Mouse (Mus musculus): ENCODE data around the gene Dchs2.
A peak's percentile ranks its signal among the peaks of the same experiment; 100 is the strongest.
"Not testable (repeated sequence)": the region's sequence is repeated elsewhere in the genome, so short reads cannot be mapped to it uniquely, and the experiment has no call there.

Dchs2 gene

DNA sequence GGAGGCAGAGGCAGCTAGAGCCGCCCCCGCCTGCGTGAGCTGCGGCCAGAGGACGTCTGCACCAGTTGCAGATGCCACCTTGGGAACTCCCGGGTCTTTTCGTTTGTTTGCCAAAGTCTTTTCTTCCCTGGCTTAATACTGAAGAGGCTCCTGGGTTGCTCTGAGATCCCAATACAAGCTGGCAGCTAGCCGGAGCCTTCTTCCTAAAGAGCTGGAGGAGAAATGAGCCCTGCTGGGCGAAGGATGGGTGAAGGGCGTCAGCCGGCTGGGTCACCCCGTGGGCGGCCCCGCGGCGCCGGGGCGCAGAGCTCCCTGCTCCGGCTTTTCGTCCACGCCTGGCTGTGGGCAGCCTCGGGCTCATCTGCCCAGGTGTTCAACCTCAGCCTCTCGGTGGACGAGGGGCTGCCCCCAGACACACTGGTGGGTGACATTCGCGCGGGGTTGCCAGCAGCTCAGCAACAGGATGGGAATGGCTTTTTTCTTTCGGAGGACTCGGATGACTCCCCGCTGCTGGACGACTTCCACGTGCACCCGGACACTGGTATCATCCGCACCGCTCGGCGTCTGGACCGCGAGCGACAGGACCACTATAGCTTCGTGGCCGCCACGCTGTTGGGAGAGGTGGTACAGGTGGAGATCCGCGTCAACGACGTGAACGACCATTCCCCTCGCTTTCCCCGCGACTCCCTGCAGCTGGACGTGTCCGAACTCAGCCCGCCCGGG lies at the start of gene Dchs2:
Gene Dchs2 (plus strand): TSS at position 223 of the 723 bp plus-strand sequence.
- no peak for DNase-seq (ENCODE audit: low read depth)

DNA sequence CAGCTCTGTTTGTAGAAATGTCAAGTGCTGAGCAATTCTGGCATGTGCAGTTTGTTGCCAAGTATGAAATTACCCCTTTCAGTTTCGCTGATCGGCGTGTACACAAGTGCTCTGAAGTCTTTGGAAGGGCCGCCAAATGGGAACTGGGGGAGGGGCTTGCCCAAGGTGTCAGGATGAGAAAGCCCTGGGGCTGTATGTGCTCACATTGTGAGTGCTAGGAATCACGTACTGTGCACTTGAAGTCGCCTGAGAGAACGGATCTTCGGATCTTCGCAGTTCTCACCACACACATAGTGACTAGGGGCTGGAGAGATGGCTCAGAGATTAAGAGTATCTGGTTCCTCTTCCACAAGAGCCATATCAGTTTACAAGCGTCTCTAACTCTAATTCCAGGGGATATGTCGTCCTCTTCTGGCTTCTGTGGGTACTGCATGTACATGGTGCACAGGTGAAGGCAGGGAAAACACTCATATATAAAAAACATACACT lies 47.1 kb upstream of the Dchs2 start:
- peak; percentile 45 for DNase-seq (ENCODE audit: low read depth)

GRCm38 (mm10) chr3:83097586-83097985 lies 30.2 kb upstream of the Dchs2 start:
- DNase-seq (ENCODE audit: low read depth), result no peak

GRCm38 (mm10) chr3:83098546-83099034 lies 29.2 kb upstream of the Dchs2 start:
- no peak for DNase-seq (ENCODE audit: low read depth)

DNA sequence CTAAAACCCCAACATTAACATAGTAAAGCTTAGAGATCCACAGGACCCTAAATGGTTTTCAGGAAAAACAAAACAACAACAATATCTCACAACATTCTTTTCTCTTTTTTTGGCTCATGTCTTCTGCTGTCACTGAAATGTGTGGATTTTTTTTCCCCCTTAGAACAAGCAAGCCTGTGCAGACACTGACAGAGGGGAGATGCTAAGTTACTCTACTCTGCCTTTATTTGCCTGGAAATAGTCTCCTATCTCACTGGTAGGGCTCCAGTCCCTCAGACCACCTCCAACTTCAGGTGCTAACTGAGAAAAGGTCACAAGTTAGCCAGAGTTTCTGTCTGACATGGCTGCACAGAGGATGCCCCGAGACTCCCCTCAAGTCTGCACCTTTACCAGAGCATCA lies 28.6 kb upstream of the Dchs2 start:
- DNase-seq (ENCODE audit: low read depth), result no peak

GRCm38 (mm10) chr3:83099651-83100050 lies 28.1 kb upstream of the Dchs2 start:
- DNase-seq (ENCODE audit: low read depth), result no peak

DNA sequence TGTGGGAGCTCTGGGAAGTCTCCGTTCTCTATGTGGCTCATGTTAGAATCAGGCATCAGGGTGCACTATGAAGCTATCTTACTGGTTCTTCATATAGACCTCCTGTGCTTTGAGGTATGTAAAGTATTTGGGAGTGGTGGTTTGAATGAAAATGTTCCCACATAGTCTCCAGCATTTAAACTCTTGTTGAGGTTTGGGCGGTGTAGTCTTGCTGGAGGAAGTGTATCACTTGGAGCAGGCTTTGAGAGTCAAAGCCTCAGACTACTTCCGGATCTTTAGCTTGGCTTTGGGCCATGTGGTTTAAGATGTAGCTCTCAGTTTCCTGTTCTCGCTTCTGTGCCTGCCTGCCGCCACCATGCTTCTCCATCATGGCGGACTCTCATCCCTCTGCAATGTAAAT lies 25.5 kb upstream of the Dchs2 start:
- no peak for DNase-seq (ENCODE audit: low read depth)

- no peak for DNase-seq (ENCODE audit: low read depth)
These were observed 17.6 kb upstream of the Dchs2 start for GRCm38 (mm10) chr3:83110163-83110562.

DNA sequence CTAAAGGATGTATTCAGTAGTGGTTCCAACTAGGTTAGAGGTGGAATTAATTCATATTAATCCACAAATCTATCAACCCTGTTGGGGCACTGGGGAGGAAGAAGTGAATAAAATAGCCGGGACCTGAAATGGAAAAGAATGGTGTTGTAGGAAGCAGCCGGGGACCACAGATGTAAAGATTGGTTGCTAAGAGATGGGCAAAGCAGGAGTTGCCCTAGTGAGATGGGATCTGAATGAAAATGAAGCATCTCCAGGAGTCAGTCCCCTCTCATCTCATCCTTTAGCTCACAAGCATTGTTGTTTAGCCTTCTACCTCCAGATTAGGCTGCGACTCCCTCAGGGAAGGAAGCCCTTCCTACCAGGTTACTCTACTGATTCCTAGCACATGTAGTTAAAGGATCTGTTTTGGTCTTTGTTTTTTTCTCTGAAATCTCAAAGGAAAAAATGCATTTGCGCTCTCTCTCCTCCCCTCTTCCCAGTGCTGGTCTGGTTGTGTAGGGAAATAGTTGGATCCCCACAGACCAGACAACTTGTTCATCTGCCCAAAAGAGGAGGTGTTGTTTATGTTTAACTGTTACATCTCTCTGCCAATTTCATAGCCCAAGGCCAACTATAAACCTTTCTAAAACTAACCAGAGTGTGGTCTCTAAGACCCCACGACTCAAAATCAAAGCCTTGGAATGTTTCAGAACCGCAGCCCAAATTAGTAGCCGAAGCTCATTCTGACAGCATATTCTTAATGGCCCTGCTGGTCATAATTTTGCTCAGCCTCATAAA lies 16.1 kb upstream of the Dchs2 start:
- no peak for DNase-seq (ENCODE audit: low read depth)

DNA sequence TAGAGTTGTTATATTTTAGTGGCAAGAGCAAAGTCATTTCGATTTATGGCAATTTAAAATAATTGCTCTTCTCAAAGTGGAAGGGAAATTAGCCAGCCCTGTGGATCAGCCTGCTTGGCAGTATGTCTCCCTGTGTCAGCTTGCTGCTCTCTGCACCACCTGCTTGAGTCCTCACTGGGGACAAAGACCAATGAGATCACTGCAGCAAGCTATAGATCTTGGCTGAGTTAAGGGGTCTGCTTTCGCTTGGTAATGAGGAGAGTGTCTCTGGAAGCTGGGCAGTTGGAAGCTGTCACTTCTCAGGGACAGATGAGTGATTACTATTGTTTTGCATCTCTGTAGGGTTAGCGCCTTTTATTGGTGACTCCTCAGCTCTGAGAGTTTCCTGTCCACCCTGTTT lies 14.9 kb upstream of the Dchs2 start:
- no peak for DNase-seq (ENCODE audit: low read depth)

DNA sequence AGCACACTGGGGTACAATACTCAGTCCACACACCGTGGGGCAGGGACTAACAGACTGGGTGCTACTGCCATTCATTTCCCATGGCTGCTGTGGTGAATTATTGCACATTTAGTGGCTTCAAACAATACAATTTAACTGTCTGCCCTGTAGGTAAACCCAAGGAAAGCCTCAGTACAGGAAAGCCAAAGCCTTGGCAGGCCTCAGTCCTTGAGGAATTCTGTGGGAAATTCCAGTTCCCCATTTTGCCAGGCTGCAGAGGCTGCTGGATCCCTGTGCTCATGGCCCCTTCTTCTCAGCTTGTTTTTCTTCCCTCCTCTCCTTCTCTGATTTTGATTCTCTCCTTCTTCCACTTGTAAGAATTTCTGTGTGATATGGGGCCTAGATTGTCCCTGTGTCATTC lies 12.8 kb upstream of the Dchs2 start:
- no peak for DNase-seq (ENCODE audit: low read depth)

- DNase-seq (ENCODE audit: low read depth), result no peak
These were observed 10.2 kb upstream of the Dchs2 start for GRCm38 (mm10) chr3:83117592-83117991.

DNA sequence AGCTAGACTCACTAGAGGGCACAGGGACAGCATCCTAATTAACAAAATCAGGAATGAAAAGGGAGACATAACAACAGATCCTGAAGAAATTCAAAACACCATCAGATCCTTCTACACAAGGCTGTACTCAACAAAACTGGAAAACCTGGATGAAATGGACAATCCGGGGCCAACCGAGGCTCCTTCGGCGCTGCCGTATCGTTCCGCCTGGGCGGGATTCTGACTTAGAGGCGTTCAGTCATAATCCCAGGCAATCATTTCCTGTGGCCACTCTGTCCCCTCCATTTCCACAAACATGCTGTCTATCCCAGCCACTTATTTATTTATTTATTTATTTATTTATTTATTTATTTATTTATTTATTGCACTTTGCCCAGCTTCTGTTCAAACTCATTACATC lies 3.8 kb upstream of the Dchs2 start:
- not testable (repeated sequence) for DNase-seq (ENCODE audit: low read depth)

DNA sequence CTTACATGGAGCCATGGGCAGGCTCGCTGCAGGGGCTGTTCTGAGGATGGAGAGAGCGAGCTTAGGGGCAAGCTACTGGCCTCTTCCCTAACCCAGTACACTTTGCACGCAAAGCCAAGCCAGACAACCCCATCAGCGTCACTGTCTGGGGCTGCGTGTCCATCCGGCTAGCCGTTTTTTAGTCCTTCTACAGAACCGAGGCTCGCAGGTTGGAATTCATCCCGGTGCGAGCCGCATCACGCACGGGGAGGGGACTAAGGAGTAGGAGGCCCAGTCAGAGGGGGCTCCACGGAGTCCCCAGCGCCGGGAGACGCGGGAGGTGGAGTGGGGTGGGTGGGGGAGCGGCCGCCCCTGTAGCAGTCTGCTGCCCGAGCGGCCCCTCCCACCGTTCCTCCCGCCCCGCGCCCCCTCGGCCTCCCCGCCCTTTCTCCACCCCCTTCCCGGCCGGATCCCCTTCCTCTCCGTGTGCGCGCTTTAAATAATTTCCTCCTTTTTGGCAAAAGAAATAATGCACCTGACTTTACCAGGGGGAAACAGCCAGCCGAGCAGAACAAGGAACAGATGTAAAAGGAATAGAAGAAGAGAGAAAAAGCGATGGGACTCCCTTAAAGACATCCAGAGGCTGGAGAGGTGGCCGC lies 541 bp upstream of the Dchs2 start:
- DNase-seq (ENCODE audit: low read depth), result no peak

- no peak for DNase-seq (ENCODE audit: low read depth)
These were observed 738 bp downstream of the Dchs2 start for GRCm38 (mm10) chr3:83128449-83128922.

- no peak for DNase-seq (ENCODE audit: low read depth)
These were observed 1.4 kb downstream of the Dchs2 start for GRCm38 (mm10) chr3:83129151-83129550.

- DNase-seq (ENCODE audit: low read depth), result no peak
These were observed 8.7 kb downstream of the Dchs2 start for GRCm38 (mm10) chr3:83136413-83136812.

DNA sequence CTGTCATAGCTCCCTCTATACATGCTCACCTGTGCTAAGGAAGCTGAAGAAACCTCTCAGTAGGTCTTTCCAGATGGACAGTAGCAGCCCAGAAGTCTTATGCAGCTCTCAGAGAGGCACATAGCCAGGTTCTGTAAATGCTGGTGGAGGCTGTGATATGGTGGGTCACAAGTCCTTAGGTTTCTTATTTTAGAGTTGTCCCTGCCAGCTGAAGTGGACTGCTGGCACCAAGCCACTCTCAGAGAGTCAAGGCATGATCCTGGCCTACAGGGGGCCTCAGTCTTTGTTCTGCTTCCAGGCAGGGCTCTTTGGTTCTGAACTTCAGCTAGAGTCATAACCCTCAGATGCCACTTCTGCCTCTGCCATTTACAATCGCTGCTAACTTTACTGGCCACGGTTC lies 11.1 kb downstream of the Dchs2 start:
- no peak for DNase-seq (ENCODE audit: low read depth)

GRCm38 (mm10) chr3:83145610-83146009 lies 17.9 kb downstream of the Dchs2 start:
- no peak for DNase-seq (ENCODE audit: low read depth)

DNA sequence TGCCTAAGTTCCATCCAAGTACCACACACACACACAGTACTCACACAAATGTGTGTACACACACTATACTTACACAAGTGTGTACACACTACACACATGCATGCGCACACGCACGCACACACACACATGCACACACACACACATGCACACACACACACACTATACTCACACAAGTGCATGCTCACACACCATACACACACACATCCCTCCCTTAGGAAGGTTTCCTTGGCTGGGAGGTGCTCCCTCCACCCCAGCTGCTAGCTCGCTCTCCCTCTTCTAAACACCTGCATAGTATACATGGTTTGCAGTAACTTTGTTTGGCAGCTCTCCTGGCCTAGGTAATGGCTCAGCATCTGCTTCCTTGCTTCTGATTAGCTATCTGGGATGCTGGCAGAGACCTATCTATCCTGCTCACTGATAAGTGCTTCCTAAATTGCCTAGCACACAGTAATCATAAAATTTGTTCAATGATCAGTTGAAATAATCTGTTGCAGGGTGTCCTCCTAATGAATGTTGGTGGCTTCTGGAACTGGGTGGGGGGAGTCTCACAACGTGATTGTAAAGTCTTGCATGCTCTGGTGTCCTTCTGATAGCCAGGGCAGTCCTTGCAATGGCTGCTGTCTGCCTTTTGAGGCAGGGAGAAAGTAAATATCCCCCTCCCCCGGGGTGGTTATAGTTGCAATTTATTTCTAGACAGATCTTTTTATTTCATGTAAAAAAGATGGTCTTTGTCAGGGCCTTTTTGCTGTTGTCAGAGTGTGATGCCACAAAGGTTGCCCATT lies 19.7 kb downstream of the Dchs2 start:
- DNase-seq (ENCODE audit: low read depth), result no peak

- no peak for DNase-seq (ENCODE audit: low read depth)
These were observed 20.3 kb downstream of the Dchs2 start for GRCm38 (mm10) chr3:83148055-83148447.

DNA sequence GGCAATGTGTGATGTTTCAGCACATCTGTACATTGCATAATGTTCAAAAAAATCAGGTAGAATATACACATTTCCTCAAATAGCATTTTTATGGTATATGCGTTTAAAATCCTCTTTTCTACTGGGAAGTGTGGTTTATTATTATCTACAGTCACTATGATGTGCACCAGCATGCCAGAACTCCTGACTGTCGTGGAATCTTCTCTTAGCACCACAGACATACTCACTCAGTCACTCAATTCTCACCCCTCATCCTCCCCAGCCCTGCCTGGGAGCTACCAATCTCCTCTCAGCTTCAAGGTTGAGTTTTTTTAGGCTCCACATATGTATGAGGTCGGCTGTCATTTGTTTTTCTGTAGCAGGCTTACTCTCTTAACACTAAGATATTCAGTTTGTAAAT lies 20.8 kb downstream of the Dchs2 start:
- DNase-seq (ENCODE audit: low read depth), result no peak
